Mouse (Mus musculus) central nervous system, embryonic 11.5 days (tissue): ENCODE results near the gene Gm21953. TPM values are rescaled to one million over a fixed set of nuclear protein-coding genes. Genes with fewer than 3 reads are reported as not detected.

Experiments used
- polyA plus RNA-seq: library from polyadenylated mRNA; depleted of rRNA; stranded (reverse); fragments of >200 nt; gene quantifications from 2 replicates; pipeline ENCODE4 v1.2.3, GENCODE M21; 2012; rRNA removed

Gm21953 gene
- polyA plus RNA-seq: not detected in 2 replicates

GRCm38 (mm10) chr4:42293967-42294366, at the start of gene Gm21953:
Gene Gm21953 (plus strand): TSS chr4:42294267.

GRCm38 (mm10) chr4:42255467-42255866, 38.6 kb upstream of the Gm21953 start, which contains the start of gene Ccl21b:
Gene Ccl21b (plus strand): TSS chr4:42255767.

GRCm38 (mm10) chr4:42318034-42318433, 24.0 kb downstream of the Gm21953 start, which contains the start of gene Fam205a3:
Gene Fam205a3 (plus strand): TSS chr4:42318334.

Other genes with a start within 250 kb of the Gm21953 start
- not detected in 2 replicates for gene Gm3893, start 203.1 kb upstream of the Gm21953 start, polyA plus RNA-seq
- gene Gm13304, start 179.4 kb upstream of the Gm21953 start, polyA plus RNA-seq: 0.19 TPM in 1 of 2 replicates, not detected in the other
- not detected in 2 replicates for gene Gm13306, start 140.8 kb upstream of the Gm21953 start, polyA plus RNA-seq
- 0.24 and 0.52 TPM in 2 replicates for gene Gm13305, start 125.7 kb upstream of the Gm21953 start, polyA plus RNA-seq
- not detected in 2 replicates for gene Gm10600, start 53.6 kb upstream of the Gm21953 start, polyA plus RNA-seq
- not detected in 2 replicates for gene Ccl21b, start 38.5 kb upstream of the Gm21953 start, polyA plus RNA-seq
- 0.08 TPM in 1 of 2 replicates, not detected in the other for gene Fam205a3, start 24.1 kb downstream of the Gm21953 start, polyA plus RNA-seq
- gene Gm21586, start 145.1 kb downstream of the Gm21953 start, polyA plus RNA-seq: not detected in 2 replicates
- gene Gm2163, start 172.5 kb downstream of the Gm21953 start, polyA plus RNA-seq: 0.07 and 0.27 TPM in 2 replicates
- gene Fam205a2, start 233.9 kb downstream of the Gm21953 start, polyA plus RNA-seq: 0.08 TPM in 1 of 2 replicates, not detected in the other